Mouse (Mus musculus) limb, embryonic 14.5 days (tissue): ENCODE measurements around the gene Dbn1. TPM values are rescaled to one million over a fixed set of nuclear protein-coding genes. Genes with fewer than 3 reads are reported as not detected.

ENCODE experiments used
- ATAC-seq: fragments of 200-750 bp; cut with Nextera tagmentation; 2 replicates; pipeline ENCODE4 v1.8.0; 2017; ENCODE audit warnings: low read depth, moderate number of reproducible peaks, moderate TSS enrichment; ENCODE audit not compliant: low FRiP score
- DNase-seq: peaks from one replicate; pipeline ENCODE4 v3.0.0-alpha.2; 2015; ENCODE audit warnings: low spot score
- H3K27ac ChIP-seq: fragments of 300-500 bp; sonication (generic); replicated peaks from 2 replicates; pipeline ENCODE4 v1.5.1; 2014; ENCODE audit warnings: low read depth, mild to moderate bottlenecking, low read length, moderate library complexity, mixed read lengths
- H3K27me3 ChIP-seq: fragments of 300-500 bp; sonication (generic); 2 replicates; pipeline ENCODE4 v1.6.1; 2014; ENCODE audit warnings: low read length, mixed read lengths; ENCODE audit not compliant: control insufficient read depth, insufficient read depth
- H3K36me3 ChIP-seq: fragments of 300-500 bp; sonication (generic); 2 replicates; pipeline ENCODE4 v1.6.1; 2014; ENCODE audit warnings: mild to moderate bottlenecking, low read length, moderate library complexity, mixed read lengths; ENCODE audit not compliant: control insufficient read depth, insufficient read depth
- H3K4me1 ChIP-seq: fragments of 300-500 bp; sonication (generic); 2 replicates; pipeline ENCODE4 v1.6.1; 2014; ENCODE audit warnings: antibody characterized with exemption, low read length, mixed read lengths; ENCODE audit not compliant: control insufficient read depth, insufficient read depth
- H3K4me2 ChIP-seq: fragments of 300-500 bp; sonication (generic); replicated peaks from 2 replicates; pipeline ENCODE4 v1.6.1; 2014; ENCODE audit warnings: low read depth, mild to moderate bottlenecking, low read length, moderate library complexity; ENCODE audit not compliant: severe bottlenecking
- H3K4me3 ChIP-seq: fragments of 300-500 bp; sonication (generic); replicated peaks from 2 replicates; pipeline ENCODE4 v1.5.1; 2014; ENCODE audit warnings: low read length
- H3K9ac ChIP-seq: fragments of 300-500 bp; sonication (generic); 2 replicates; pipeline ENCODE4 v1.6.1; 2014; ENCODE audit warnings: mild to moderate bottlenecking, low read depth, low read length, moderate library complexity; ENCODE audit not compliant: severe bottlenecking
- H3K9me3 ChIP-seq: fragments of 300-500 bp; sonication (generic); 2 replicates; pipeline ENCODE4 v1.6.1; 2016; ENCODE audit warnings: low read length; ENCODE audit not compliant: control insufficient read depth
- POLR2A ChIP-seq: fragments of 200-500 bp; IDR thresholded peaks from 2 replicates; pipeline ENCODE4 v1.8.0; 2012; ENCODE audit warnings: inconsistent platforms, mild to moderate bottlenecking, moderate library complexity, borderline replicate concordance; ENCODE audit not compliant: insufficient read depth, insufficient read length; ENCODE audit errors: extremely low read depth
- WGBS: fragments of 180-500 bp; shearing (Covaris S2); extraction: QIAGEN DNeasy Blood & Tissue Kit; methylation state at CpG from one replicate; pipeline ENCODE4 v1.1.7; 2014; 5-methylcytosine and 5-hydroxymethylcytosine counted together
- microRNA-seq: library from miRNA; unstranded; fragments of <30 nt; microRNA quantifications from one replicate; pipeline ENCODE4, GENCODE M21; 2016
- polyA plus RNA-seq, 2 experiments: library from polyadenylated mRNA; depleted of rRNA in 1 of 2; stranded (reverse) in 1 of 2; unstranded in 1 of 2; fragments of >200 nt; fragmentation: Nextera tagmentation in 1 of 2; extraction: Ambion mirVana in 1 of 2; gene quantifications; 2 replicates each; pipeline versions ENCODE4 v1.2.1 to v1.2.3; 2012 to 2014

Dbn1 gene
- polyA plus RNA-seq, 2 experiments, result 153 to 266 TPM

DNA sequence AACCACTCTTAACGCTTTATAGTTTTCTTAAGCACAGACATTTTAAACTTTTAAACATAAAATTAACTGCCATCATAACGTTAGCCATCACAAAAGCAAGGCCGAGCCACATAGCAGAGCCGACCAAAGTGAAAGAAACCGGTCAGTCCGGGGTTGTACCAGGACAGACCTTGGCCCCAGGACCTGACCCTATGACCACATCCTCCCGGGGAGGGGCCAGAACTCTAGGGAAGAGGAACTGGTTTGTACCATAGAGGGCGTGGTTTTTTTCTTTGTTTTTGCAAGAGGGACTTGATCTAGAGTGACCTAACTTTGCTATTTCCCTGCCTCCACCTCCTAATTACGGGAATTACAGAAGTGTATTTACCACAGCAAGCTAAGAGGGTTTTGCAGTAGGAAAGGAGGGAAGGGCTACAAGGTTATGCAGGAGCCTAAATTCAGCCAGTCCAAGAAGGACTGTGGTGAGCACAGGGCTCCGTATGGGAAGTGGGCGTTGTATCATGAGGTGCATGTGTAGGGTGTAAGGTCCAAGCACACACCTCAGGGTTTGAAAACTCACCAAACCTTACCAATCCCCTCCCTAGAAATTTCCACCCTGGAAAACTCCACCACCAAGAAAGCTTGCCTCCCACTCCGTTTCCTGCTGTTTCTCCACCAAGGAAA, 58.6 kb downstream of the Dbn1 start:
- Histone ChIP-seq H3K27me3 (no peaks in the 10 kb centered on the region), H3K27ac (no peak overlapping the region), H3K4me1 (no peaks in the 10 kb centered on the region), H3K4me3 (no peak overlapping the region), H3K4me2 (no peak overlapping the region), H3K9ac (no peak overlapping the region), H3K36me3 (no peaks in the 10 kb centered on the region), H3K9me3 (no peaks in the 10 kb centered on the region)
- DNase-seq (no peak), ATAC-seq (no peak)
- no peak for TF ChIP-seq POLR2A
- WGBS, result 64% methylated on average over 12 of the region's 12 CpGs

DNA sequence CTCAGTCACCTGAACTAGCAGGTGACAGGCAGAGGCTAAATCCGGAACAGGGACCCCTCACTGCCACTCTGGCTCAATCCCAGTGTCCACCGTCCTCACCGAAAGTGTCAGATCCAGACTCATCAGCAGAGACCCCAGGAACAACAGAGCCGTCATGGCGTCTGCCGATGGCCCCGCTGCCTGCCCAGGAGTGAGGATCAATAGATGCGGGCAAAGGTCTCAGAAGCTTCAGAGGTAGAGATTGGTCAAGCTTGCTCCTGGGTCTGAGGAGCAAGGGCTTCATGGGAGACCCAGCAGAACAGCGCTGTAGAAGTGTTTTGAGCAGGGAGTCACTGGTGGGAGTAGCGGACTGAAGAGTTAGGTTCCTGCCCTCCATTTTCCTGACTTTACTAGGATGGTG, 61.3 kb downstream of the Dbn1 start, which contains the start of gene F12:
Gene F12, minus strand, starts transcription at position 181 of the 400 bp plus-strand sequence.
- Histone ChIP-seq H3K9ac (no peak within 1 kb of the TSS), H3K27ac (no peak within 1 kb of the TSS), H3K4me3 (no peak within 1 kb of the TSS), H3K27me3 (peaks cover 7% of the 10 kb centered on the region), H3K36me3 (no peaks in the 10 kb centered on the region), H3K4me1 (peaks cover under 1% of the 10 kb centered on the region; the same call in 1 of the 2 replicates), H3K9me3 (no peaks in the 10 kb centered on the region), H3K4me2 (no peak within 1 kb of the TSS)
- WGBS, result 86% methylated on average over 10 of the region's 10 CpGs
- DNase-seq (no peak), ATAC-seq (no peak)
- no peak for TF ChIP-seq POLR2A

Small RNA genes within 50 kb of the gene (microRNA-seq; reads per million reads assigned to microRNA genes)
- gene Mir6943 (not detected), gene Mir6944 (17.9 reads per million, percentile 28 among the genes with 10 or more reads in this experiment), gene Mir6945 (1.4 reads per million)

Other genes with a start within 250 kb of the Dbn1 start
- gene Prelid1, start 167.6 kb downstream of the Dbn1 start, polyA plus RNA-seq (2012; rRNA removed), result 282 and 315 TPM in 2 replicates
- gene Prelid1, start 167.6 kb downstream of the Dbn1 start, polyA plus RNA-seq (2014; fragmentation: Nextera tagmentation; extraction: Ambion mirVana), result 450 and 476 TPM in 2 replicates
- gene Rab24, start 166.2 kb downstream of the Dbn1 start, polyA plus RNA-seq (2012; rRNA removed), result 154 and 165 TPM in 2 replicates
- 109 and 116 TPM in 2 replicates for gene Rab24, start 166.2 kb downstream of the Dbn1 start, polyA plus RNA-seq (2014; fragmentation: Nextera tagmentation; extraction: Ambion mirVana)
- 59.8 and 67.0 TPM in 2 replicates for gene Mxd3, start 158.3 kb downstream of the Dbn1 start, polyA plus RNA-seq (2012; rRNA removed)
- gene Mxd3, start 158.3 kb downstream of the Dbn1 start, polyA plus RNA-seq (2014; fragmentation: Nextera tagmentation; extraction: Ambion mirVana), result 41.4 and 44.1 TPM in 2 replicates
- gene Lman2, start 125.3 kb downstream of the Dbn1 start, polyA plus RNA-seq (2012; rRNA removed), result 84.4 and 101 TPM in 2 replicates
- 92.9 and 101 TPM in 2 replicates for gene Lman2, start 125.3 kb downstream of the Dbn1 start, polyA plus RNA-seq (2014; fragmentation: Nextera tagmentation; extraction: Ambion mirVana)
- gene Rgs14, start 118.4 kb downstream of the Dbn1 start, polyA plus RNA-seq (2012; rRNA removed), result 1.8 and 1.9 TPM in 2 replicates
- 1.3 and 2.4 TPM in 2 replicates for gene Rgs14, start 118.4 kb downstream of the Dbn1 start, polyA plus RNA-seq (2014; fragmentation: Nextera tagmentation; extraction: Ambion mirVana)
- not detected in 2 replicates for gene Slc34a1, start 89.9 kb downstream of the Dbn1 start, polyA plus RNA-seq (2012; rRNA removed)
- gene Slc34a1, start 89.9 kb downstream of the Dbn1 start, polyA plus RNA-seq (2014; fragmentation: Nextera tagmentation; extraction: Ambion mirVana), result not detected in 2 replicates
- gene Pfn3, start 72.9 kb downstream of the Dbn1 start, polyA plus RNA-seq (2012; rRNA removed), result 0.52 TPM in 1 of 2 replicates, not detected in the other
- gene Pfn3, start 72.9 kb downstream of the Dbn1 start, polyA plus RNA-seq (2014; fragmentation: Nextera tagmentation; extraction: Ambion mirVana), result not detected in 2 replicates
- gene F12, start 61.3 kb downstream of the Dbn1 start, polyA plus RNA-seq (2012; rRNA removed), result 0.09 and 0.11 TPM in 2 replicates
- gene F12, start 61.3 kb downstream of the Dbn1 start, polyA plus RNA-seq (2014; fragmentation: Nextera tagmentation; extraction: Ambion mirVana), result not detected in 2 replicates
- gene Grk6, start 43.0 kb downstream of the Dbn1 start, polyA plus RNA-seq (2012; rRNA removed), result 81.4 and 92.8 TPM in 2 replicates
- gene Grk6, start 43.0 kb downstream of the Dbn1 start, polyA plus RNA-seq (2014; fragmentation: Nextera tagmentation; extraction: Ambion mirVana), result 51.7 and 57.5 TPM in 2 replicates
- 18.6 and 28.4 TPM in 2 replicates for gene Prr7, start 23.8 kb downstream of the Dbn1 start, polyA plus RNA-seq (2012; rRNA removed)
- 1.4 and 2.3 TPM in 2 replicates for gene Prr7, start 23.8 kb downstream of the Dbn1 start, polyA plus RNA-seq (2014; fragmentation: Nextera tagmentation; extraction: Ambion mirVana)
- 137 and 192 TPM in 2 replicates for gene Pdlim7, start 25.6 kb upstream of the Dbn1 start, polyA plus RNA-seq (2012; rRNA removed)
- gene Pdlim7, start 25.6 kb upstream of the Dbn1 start, polyA plus RNA-seq (2014; fragmentation: Nextera tagmentation; extraction: Ambion mirVana), result 148 and 162 TPM in 2 replicates
- gene Dok3, start 41.2 kb upstream of the Dbn1 start, polyA plus RNA-seq (2012; rRNA removed), result 9.1 and 9.8 TPM in 2 replicates
- gene Dok3, start 41.2 kb upstream of the Dbn1 start, polyA plus RNA-seq (2014; fragmentation: Nextera tagmentation; extraction: Ambion mirVana), result 2.4 and 4.4 TPM in 2 replicates
- gene Ddx41, start 48.5 kb upstream of the Dbn1 start, polyA plus RNA-seq (2012; rRNA removed), result 89.3 and 92.6 TPM in 2 replicates
- 59.9 and 61.6 TPM in 2 replicates for gene Ddx41, start 48.5 kb upstream of the Dbn1 start, polyA plus RNA-seq (2014; fragmentation: Nextera tagmentation; extraction: Ambion mirVana)
- gene Fam193b, start 83.0 kb upstream of the Dbn1 start, polyA plus RNA-seq (2012; rRNA removed), result 140 and 159 TPM in 2 replicates
- gene Fam193b, start 83.0 kb upstream of the Dbn1 start, polyA plus RNA-seq (2014; fragmentation: Nextera tagmentation; extraction: Ambion mirVana), result 35.9 and 40.7 TPM in 2 replicates
- gene Tmed9, start 85.6 kb upstream of the Dbn1 start, polyA plus RNA-seq (2012; rRNA removed), result 182 and 228 TPM in 2 replicates
- 78.6 and 83.0 TPM in 2 replicates for gene Tmed9, start 85.6 kb upstream of the Dbn1 start, polyA plus RNA-seq (2014; fragmentation: Nextera tagmentation; extraction: Ambion mirVana)
- gene B4galt7, start 111.8 kb upstream of the Dbn1 start, polyA plus RNA-seq (2012; rRNA removed), result 39.3 and 53.0 TPM in 2 replicates
- 10.1 and 12.5 TPM in 2 replicates for gene B4galt7, start 111.8 kb upstream of the Dbn1 start, polyA plus RNA-seq (2014; fragmentation: Nextera tagmentation; extraction: Ambion mirVana)
- 55.3 and 60.7 TPM in 2 replicates for gene Caml, start 134.9 kb upstream of the Dbn1 start, polyA plus RNA-seq (2012; rRNA removed)
- 59.4 and 60.4 TPM in 2 replicates for gene Caml, start 134.9 kb upstream of the Dbn1 start, polyA plus RNA-seq (2014; fragmentation: Nextera tagmentation; extraction: Ambion mirVana)
- 36.5 and 48.7 TPM in 2 replicates for gene Ddx46, start 146.9 kb upstream of the Dbn1 start, polyA plus RNA-seq (2012; rRNA removed)
- 33.0 and 36.0 TPM in 2 replicates for gene Ddx46, start 146.9 kb upstream of the Dbn1 start, polyA plus RNA-seq (2014; fragmentation: Nextera tagmentation; extraction: Ambion mirVana)
- 75.9 and 87.5 TPM in 2 replicates for gene B230219D22Rik, start 205.0 kb upstream of the Dbn1 start, polyA plus RNA-seq (2012; rRNA removed)
- 60.7 and 67.8 TPM in 2 replicates for gene B230219D22Rik, start 205.0 kb upstream of the Dbn1 start, polyA plus RNA-seq (2014; fragmentation: Nextera tagmentation; extraction: Ambion mirVana)
- 61.8 and 64.4 TPM in 2 replicates for gene Txndc15, start 226.5 kb upstream of the Dbn1 start, polyA plus RNA-seq (2012; rRNA removed)
- gene Txndc15, start 226.5 kb upstream of the Dbn1 start, polyA plus RNA-seq (2014; fragmentation: Nextera tagmentation; extraction: Ambion mirVana), result 104 and 109 TPM in 2 replicates
- gene Pcbd2, start 239.3 kb upstream of the Dbn1 start, polyA plus RNA-seq (2012; rRNA removed), result 24.3 and 41.7 TPM in 2 replicates
- 40.9 and 46.2 TPM in 2 replicates for gene Pcbd2, start 239.3 kb upstream of the Dbn1 start, polyA plus RNA-seq (2014; fragmentation: Nextera tagmentation; extraction: Ambion mirVana)